Mouse (Mus musculus) embryonic facial prominence, embryonic 14.5 days (tissue): ENCODE measurements at regions not wholly inside any gene's neighbourhood (a gene's known extent, or its start where the extent isn't known, plus 50 kb on each side); places are given as distances from the start of the nearest gene placed in this dataset.
A peak's percentile ranks its signal among the peaks of the same experiment; 100 is the strongest.

Experiments used
- ATAC-seq: fragments of 200-750 bp; cut with Nextera tagmentation; 2 replicates; pipeline ENCODE4 v1.8.0; 2017; ENCODE audit warnings: low read depth, moderate number of reproducible peaks, moderate TSS enrichment
- DNase-seq: peaks from one replicate; pipeline ENCODE4 v3.0.0-alpha.2; 2015; ENCODE audit warnings: low spot score
- H3K27ac ChIP-seq: fragments of 300-500 bp; sonication (generic); replicated peaks from 2 replicates; pipeline ENCODE4 v1.5.1; 2014; ENCODE audit warnings: low read depth, mild to moderate bottlenecking, low read length, moderate library complexity
- H3K27me3 ChIP-seq: fragments of 300-500 bp; sonication (generic); replicated peaks from 2 replicates; pipeline ENCODE4 v1.6.1; 2014; ENCODE audit warnings: low read length; ENCODE audit not compliant: control insufficient read depth, insufficient read depth
- H3K36me3 ChIP-seq: fragments of 300-500 bp; sonication (generic); 2 replicates; pipeline ENCODE4 v1.6.1; 2014; ENCODE audit warnings: low read length, mixed read lengths; ENCODE audit not compliant: control insufficient read depth, insufficient read depth
- H3K4me1 ChIP-seq: fragments of 300-500 bp; sonication (generic); 2 replicates; pipeline ENCODE4 v1.6.1; 2014; ENCODE audit warnings: antibody characterized with exemption, low read length; ENCODE audit not compliant: control insufficient read depth, insufficient read depth
- H3K4me2 ChIP-seq: fragments of 300-500 bp; sonication (generic); 2 replicates; pipeline ENCODE4 v1.6.1; 2014; ENCODE audit warnings: low read depth, mild to moderate bottlenecking, low read length, moderate library complexity, mixed read lengths
- H3K4me3 ChIP-seq: fragments of 300-500 bp; sonication (generic); 2 replicates; pipeline ENCODE4 v1.5.1; 2014; ENCODE audit warnings: low read depth, mild to moderate bottlenecking, low read length
- H3K9ac ChIP-seq: fragments of 300-500 bp; sonication (generic); 2 replicates; pipeline ENCODE4 v1.6.1; 2014; ENCODE audit warnings: low read depth, mild to moderate bottlenecking, low read length, moderate library complexity, mixed read lengths
- H3K9me3 ChIP-seq: fragments of 300-500 bp; sonication (generic); 2 replicates; pipeline ENCODE4 v1.6.1; 2016; ENCODE audit warnings: low read length; ENCODE audit not compliant: control insufficient read depth
- WGBS: fragments of 180-500 bp; shearing (Covaris S2); extraction: QIAGEN DNeasy Blood & Tissue Kit; methylation state at CpG from one replicate; pipeline ENCODE4 v1.1.7; 2014; 5-methylcytosine and 5-hydroxymethylcytosine counted together

GRCm38 (mm10) chr4:94073178-94073870, 483.0 kb upstream of the Gm10306 start:
- Histone ChIP-seq H3K4me3 (no peak overlapping the region), H3K4me1 (no peaks in the 10 kb centered on the region), H3K36me3 (no peaks in the 10 kb centered on the region), H3K4me2 (no peak overlapping the region), H3K9ac (no peak overlapping the region), H3K27me3 (no peaks in the 10 kb centered on the region), H3K27ac (no peak overlapping the region), H3K9me3 (no peaks in the 10 kb centered on the region)
- 73% methylated on average over 9 of the region's 9 CpGs for WGBS
- DNase-seq (no peak), ATAC-seq (no peak)

DNA sequence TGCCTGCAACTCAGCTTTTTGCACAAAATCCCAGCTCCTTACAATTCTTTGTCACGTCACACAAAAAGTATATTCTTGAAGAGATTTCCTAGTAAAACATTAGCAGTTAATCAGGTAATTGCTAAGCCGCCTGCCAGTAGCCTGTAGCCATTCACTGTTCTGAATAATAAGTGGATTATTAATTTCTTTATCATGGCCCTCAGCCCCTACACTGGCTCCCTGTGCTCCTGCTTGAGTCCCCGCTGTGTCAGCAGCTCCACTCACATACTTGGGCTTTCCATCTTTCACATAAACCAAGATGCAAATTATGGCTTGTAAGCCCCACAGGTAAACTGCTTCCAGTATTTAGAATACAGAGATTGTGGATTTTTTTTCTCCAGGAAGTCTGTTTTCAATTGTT, 473.5 kb upstream of the Gm10306 start:
- Histone ChIP-seq H3K4me3 (no peak overlapping the region), H3K36me3 (no peaks in the 10 kb centered on the region), H3K4me1 (no peaks in the 10 kb centered on the region), H3K9me3 (no peaks in the 10 kb centered on the region), H3K27me3 (no peaks in the 10 kb centered on the region), H3K27ac (no peak overlapping the region), H3K4me2 (no peak overlapping the region), H3K9ac (no peak overlapping the region)
- ATAC-seq (no peak), DNase-seq (no peak)
- 69% methylated on average over 3 of the region's 3 CpGs for WGBS

DNA sequence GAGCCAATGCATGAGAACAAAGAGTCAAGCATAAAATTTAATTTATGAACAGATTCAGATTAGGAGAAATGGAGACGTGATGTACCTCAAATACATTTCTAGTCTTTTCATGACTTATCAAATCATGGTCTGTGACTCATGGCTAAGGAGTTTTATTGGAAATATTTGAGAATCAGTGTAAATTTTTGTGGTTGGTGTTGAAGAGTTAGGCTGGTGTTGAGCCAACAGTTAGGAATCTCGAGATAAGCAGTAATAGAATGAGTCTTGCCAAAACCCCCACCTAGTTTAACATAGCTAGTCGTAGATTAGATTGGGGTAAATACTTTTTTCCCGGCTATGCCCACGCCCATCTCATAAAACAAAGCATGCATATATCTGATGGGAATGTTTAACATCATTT, 462.0 kb upstream of the Gm10306 start:
- H3K4me3 ChIP-seq: no peak overlapping the region
- no peak overlapping the region for H3K27ac ChIP-seq
- no peak overlapping the region for H3K9ac ChIP-seq
- H3K27me3 ChIP-seq: no peaks in the 10 kb centered on the region
- H3K9me3 ChIP-seq: no peaks in the 10 kb centered on the region
- H3K4me1 ChIP-seq: no peaks in the 10 kb centered on the region
- peak; percentile 62 for DNase-seq
- H3K36me3 ChIP-seq: no peaks in the 10 kb centered on the region
- no peak for ATAC-seq
- no peak overlapping the region for H3K4me2 ChIP-seq
- 64% methylated on average over 5 of the region's 5 CpGs for WGBS

- Histone ChIP-seq H3K4me1 (no peaks in the 10 kb centered on the region), H3K4me3 (no peak overlapping the region), H3K27ac (no peak overlapping the region), H3K27me3 (no peaks in the 10 kb centered on the region), H3K9me3 (no peaks in the 10 kb centered on the region), H3K4me2 (no peak overlapping the region), H3K36me3 (no peaks in the 10 kb centered on the region), H3K9ac (no peak overlapping the region)
- DNase-seq (no peak), ATAC-seq (no peak)
- WGBS: 74% methylated on average over 4 of the region's 4 CpGs
These were observed 449.4 kb upstream of the Gm10306 start for GRCm38 (mm10) chr4:94106941-94107340.

DNA sequence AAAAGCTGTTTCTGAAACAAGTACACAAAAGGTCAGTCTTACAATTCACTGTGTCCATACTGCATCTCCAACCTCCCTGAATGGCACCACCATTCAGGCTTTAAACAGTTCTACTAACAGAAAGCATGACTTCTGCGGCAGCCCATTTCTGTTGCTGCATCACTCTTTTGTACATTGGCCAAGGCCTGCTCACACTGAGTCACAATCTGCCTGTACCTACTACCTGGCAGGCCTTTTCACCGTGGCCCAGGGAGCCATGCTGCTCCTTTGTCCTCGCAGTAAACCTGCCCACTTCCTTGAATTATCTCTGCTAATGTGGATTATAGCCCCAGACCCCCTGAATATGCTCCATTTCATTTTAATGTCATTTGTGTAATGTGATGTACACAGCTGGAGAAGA, 439.5 kb upstream of the Gm10306 start:
- H3K4me1 ChIP-seq: no peaks in the 10 kb centered on the region
- no peak for DNase-seq
- no peak overlapping the region for H3K27ac ChIP-seq
- no peak overlapping the region for H3K4me2 ChIP-seq
- H3K36me3 ChIP-seq: no peaks in the 10 kb centered on the region
- no peak for ATAC-seq
- no peaks in the 10 kb centered on the region for H3K9me3 ChIP-seq
- no peak overlapping the region for H3K9ac ChIP-seq
- H3K4me3 ChIP-seq: no peak overlapping the region
- H3K27me3 ChIP-seq: no peaks in the 10 kb centered on the region
- WGBS: 82% methylated on average over 3 of the region's 3 CpGs

GRCm38 (mm10) chr4:94124177-94124576, 432.2 kb upstream of the Gm10306 start:
- Histone ChIP-seq H3K27me3 (no peaks in the 10 kb centered on the region), H3K9me3 (no peaks in the 10 kb centered on the region), H3K9ac (no peak overlapping the region), H3K36me3 (no peaks in the 10 kb centered on the region), H3K27ac (no peak overlapping the region), H3K4me1 (no peaks in the 10 kb centered on the region), H3K4me3 (no peak overlapping the region), H3K4me2 (no peak overlapping the region)
- ATAC-seq (no peak), DNase-seq (no peak)
- WGBS: 85% methylated on average over 14 of the region's 14 CpGs

DNA sequence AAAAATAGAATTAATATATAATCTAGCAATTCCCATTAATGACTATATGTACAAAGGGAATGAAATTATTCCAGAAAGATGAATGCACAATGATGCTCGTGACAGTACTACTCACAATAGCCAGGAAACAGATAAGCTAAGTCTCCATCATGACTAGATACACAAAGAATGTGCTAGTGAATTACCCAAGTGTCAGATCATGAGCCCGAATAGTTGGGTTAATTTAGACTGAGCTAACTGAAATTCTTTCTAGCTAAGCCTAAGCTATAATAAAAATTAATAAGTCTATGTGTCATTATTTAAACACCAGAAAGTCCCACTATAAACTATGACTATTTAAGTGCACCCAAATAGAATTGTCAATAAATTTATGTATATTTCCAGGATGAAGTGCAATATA, 418.4 kb upstream of the Gm10306 start:
- Histone ChIP-seq H3K36me3 (no peaks in the 10 kb centered on the region), H3K9ac (no peak overlapping the region), H3K4me1 (no peaks in the 10 kb centered on the region), H3K4me3 (no peak overlapping the region), H3K27me3 (no peaks in the 10 kb centered on the region), H3K27ac (no peak overlapping the region), H3K4me2 (no peak overlapping the region), H3K9me3 (no peaks in the 10 kb centered on the region)
- ATAC-seq: no peak
- WGBS: 68% methylated on average over 2 of the region's 2 CpGs
- DNase-seq: no peak

- Histone ChIP-seq H3K4me1 (no peaks in the 10 kb centered on the region), H3K27me3 (no peaks in the 10 kb centered on the region), H3K9me3 (no peaks in the 10 kb centered on the region), H3K9ac (no peak overlapping the region), H3K27ac (no peak overlapping the region), H3K4me3 (no peak overlapping the region), H3K36me3 (no peaks in the 10 kb centered on the region), H3K4me2 (no peak overlapping the region)
- ATAC-seq: no peak
- 53% methylated on average over 7 of the region's 7 CpGs for WGBS
- no peak for DNase-seq
These were observed 411.2 kb upstream of the Gm10306 start for GRCm38 (mm10) chr4:94144901-94145801.
